Mouse (Mus musculus) erythroblast, embryonic 14.5 days (primary cell): ENCODE data around the gene Tbc1d9. TPM values are rescaled to one million over a fixed set of nuclear protein-coding genes. Genes with fewer than 3 reads are reported as not detected.

Experiments
- H3K27me3 ChIP-seq: 2 replicates; pipeline ENCODE4 v1.6.1; 2012; ENCODE audit warnings: inconsistent platforms; ENCODE audit not compliant: control insufficient read depth
- H3K36me3 ChIP-seq: 2 replicates; pipeline ENCODE4 v1.6.1; 2012; ENCODE audit warnings: mild to moderate bottlenecking, inconsistent platforms; ENCODE audit not compliant: control insufficient read depth
- H3K4me1 ChIP-seq: 2 replicates; pipeline ENCODE4 v1.6.1; 2012; ENCODE audit warnings: inconsistent platforms; ENCODE audit not compliant: control insufficient read depth
- H3K4me3 ChIP-seq: replicated peaks from 2 replicates; pipeline ENCODE3; 2012; ENCODE audit warnings: moderate library complexity, mild to moderate bottlenecking, inconsistent platforms
- H3K9me3 ChIP-seq: 2 replicates; pipeline ENCODE4 v1.6.1; 2012; ENCODE audit warnings: low read length, inconsistent platforms, mixed read lengths; ENCODE audit not compliant: control insufficient read depth
- GATA1 ChIP-seq: IDR thresholded peaks from 2 replicates; pipeline ENCODE4 v1.6.1; 2012; ENCODE audit warnings: low read length, inconsistent platforms, mixed read lengths
- TAL1 ChIP-seq: IDR thresholded peaks from 3 replicates; pipeline ENCODE4 v1.6.1; 2012; ENCODE audit warnings: low read length, inconsistent platforms, mixed read lengths
- polyA plus RNA-seq: library from polyadenylated mRNA; stranded (reverse); fragments of >175 nt; gene quantifications from 2 replicates; pipeline ENCODE4 v1.2.3, GENCODE M21; 2012

Tbc1d9 gene
- polyA plus RNA-seq, 1 experiment = not detected

DNA sequence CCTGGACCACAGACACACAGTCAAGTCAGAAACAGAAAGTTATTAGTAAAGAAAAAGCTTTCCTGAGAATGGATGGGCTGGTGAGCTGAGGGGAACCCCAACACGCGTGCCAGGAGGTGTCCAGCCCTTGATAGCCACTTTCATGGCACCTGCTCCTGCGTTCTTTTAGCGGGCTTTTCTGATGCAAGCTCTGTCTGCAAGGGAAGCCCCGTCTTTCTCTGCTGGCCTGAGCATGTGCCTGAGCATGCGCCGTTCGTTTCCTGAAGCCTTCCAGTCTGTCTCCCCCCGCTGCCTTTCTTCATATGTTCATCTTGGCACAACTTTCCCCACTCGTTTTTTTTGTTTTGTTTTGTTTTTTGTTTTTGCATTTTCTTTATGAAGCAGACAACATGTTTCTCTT, 10.5 kb downstream of the Tbc1d9 start:
- Histone ChIP-seq H3K27me3 (no peaks in the 10 kb centered on the region), H3K4me1 (no peaks in the 10 kb centered on the region), H3K9me3 (no peaks in the 10 kb centered on the region), H3K36me3 (no peaks in the 10 kb centered on the region), H3K4me3 (no peak overlapping the region)
- TF ChIP-seq GATA1 = no peak

DNA sequence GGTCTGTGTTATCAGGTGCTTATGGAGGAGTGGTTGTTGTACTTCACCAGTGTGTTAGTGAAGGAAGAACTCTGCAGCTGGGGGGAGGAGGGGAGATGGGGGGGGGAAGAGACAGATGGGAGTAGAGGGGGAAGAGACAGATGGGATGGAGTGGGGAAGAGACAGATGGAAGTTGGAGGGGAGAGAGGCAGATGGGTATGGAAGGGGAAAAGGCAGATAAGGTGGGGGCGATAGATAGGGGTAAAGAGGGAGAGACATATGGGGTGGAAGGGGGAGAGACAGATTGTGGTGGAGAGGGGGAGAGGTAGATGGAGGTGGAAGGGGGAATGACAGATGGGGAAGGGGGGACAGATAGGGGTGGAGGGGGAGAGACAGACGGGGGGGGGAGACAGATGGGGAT, 11.6 kb downstream of the Tbc1d9 start:
- no peaks in the 10 kb centered on the region for H3K36me3 ChIP-seq
- H3K9me3 ChIP-seq = no peaks in the 10 kb centered on the region
- no peaks in the 10 kb centered on the region for H3K27me3 ChIP-seq
- no peak overlapping the region for H3K4me3 ChIP-seq
- H3K4me1 ChIP-seq = no peaks in the 10 kb centered on the region
- no peak for TF ChIP-seq GATA1
- no peak for TF ChIP-seq TAL1

DNA sequence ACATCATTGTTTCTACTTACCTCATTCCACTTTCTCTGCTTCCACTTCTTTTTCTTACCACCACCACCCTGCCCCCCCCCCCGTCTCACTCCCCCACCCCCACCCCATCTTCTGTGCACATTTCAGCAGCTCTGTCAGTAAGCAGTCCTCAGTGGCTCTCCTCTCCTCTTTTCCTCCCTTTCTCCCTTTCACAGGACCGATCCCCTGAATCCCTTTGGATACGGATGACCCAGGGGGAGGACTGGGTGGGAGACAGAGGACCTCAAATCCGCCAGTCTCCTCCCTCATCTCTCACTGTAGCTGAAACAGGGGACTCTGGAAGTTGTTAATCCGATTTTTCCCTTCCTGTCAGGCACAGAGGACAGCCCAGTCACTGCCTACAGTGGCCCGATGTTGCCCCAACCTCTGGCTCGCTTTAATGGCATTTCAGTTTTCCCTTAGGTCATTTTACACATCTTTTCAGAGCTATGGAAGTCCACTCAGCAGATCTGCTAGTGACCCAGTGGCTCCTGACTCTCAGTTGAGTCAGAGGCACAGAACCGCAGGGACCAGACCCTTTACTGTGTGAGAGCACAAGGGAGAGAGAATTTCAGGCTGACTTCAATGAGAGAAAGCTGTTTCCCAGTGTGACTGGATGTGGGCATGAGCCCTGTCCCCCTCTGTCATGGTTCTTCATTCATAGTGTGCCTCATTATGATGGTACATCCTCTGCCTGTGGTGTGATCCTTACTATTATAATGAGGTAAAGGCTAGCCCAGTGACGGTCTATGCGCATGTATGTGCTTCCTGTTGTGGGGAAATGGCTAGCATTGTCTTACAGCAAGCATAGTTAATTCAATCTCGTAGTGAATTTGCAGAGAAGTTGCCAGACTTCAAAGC, 12.4 kb downstream of the Tbc1d9 start:
- Histone ChIP-seq H3K27me3 (no peaks in the 10 kb centered on the region), H3K4me3 (no peak overlapping the region), H3K4me1 (no peaks in the 10 kb centered on the region), H3K9me3 (no peaks in the 10 kb centered on the region), H3K36me3 (no peaks in the 10 kb centered on the region)
- no peak for TF ChIP-seq GATA1
- no peak for TF ChIP-seq TAL1

DNA sequence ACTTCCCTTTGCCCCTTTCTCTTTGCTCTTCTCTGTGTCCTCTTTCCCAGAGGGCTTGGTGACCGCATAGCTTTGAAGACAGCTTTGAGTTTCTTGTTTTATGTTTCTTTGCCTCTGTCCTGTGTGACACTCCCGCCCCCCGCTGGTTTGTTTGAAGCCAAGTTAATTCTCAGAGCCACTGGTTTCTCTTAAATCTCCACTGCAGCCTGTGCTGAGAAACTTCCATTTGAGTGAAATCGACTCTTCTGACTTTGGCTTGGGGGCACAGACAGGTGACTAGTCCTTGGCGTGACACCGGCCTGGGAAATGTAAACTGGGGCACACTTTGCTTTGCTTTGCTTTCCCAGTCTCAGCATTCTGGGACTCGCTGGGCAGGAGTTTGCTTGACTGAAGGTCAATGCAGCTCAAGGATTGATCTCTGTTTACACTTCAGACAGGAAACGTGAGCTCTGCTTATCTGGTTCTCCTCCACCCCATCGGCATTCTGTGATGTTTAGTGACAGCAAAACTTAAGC, 13.1 kb downstream of the Tbc1d9 start:
- no peaks in the 10 kb centered on the region for H3K9me3 ChIP-seq
- TF ChIP-seq GATA1 (no peak), TAL1 (no peak)
- no peaks in the 10 kb centered on the region for H3K4me1 ChIP-seq
- no peak overlapping the region for H3K4me3 ChIP-seq
- no peaks in the 10 kb centered on the region for H3K36me3 ChIP-seq
- no peaks in the 10 kb centered on the region for H3K27me3 ChIP-seq

DNA sequence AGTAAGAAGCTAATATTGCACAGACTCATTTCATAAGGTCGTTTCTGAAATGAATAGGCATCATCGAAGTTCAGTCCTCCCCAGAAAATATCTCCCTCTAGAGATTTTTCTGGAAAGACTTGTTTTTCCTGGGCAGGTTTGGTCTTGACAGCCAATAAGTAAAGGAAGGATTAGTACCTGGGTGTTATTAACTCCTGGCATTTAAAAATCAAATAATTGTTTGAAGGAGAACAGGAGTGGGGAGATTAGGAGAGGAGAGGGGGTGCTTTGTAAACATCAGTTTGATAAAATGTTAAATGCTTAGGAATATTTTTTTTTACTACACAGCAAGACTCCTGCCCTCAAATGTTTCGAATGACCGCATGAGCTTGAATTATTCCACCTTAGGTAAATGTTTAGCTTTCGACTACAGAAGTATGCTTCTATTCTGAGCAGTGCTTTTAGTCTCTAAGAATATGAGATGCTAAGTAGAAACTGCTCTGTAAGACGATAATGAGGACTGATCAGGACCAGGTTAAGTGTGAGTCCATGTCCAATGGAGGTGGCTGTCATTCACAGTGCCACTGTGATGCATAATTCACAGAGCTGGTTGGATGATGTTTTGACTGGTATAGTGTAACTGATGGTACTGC, 16.8 kb downstream of the Tbc1d9 start:
- H3K4me1 ChIP-seq = no peaks in the 10 kb centered on the region
- H3K27me3 ChIP-seq = no peaks in the 10 kb centered on the region
- H3K4me3 ChIP-seq = no peak overlapping the region
- no peaks in the 10 kb centered on the region for H3K36me3 ChIP-seq
- H3K9me3 ChIP-seq = no peaks in the 10 kb centered on the region
- TF ChIP-seq TAL1 (no peak), GATA1 (no peak)

DNA sequence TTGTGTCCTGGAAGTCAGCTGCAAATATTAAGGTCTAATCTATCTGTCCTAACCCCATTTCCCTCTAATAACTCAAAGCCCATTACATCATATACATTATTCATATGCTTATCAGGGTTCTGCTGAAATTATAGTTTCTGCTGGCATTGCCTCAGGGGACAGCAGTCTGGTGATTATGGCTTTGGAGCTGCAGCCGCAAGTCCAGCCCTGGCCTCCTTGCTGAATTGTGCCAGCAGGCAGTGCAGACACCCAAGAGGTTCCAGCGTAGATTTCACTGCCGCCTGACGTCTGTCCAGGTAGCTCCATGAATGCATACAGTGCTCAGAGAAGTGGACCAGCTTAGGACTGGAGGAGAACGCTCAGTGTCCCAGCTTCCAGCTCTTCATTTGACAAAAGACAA, 17.6 kb downstream of the Tbc1d9 start:
- no peak for TF ChIP-seq GATA1
- no peak for TF ChIP-seq TAL1
- Histone ChIP-seq H3K4me3 (no peak overlapping the region), H3K4me1 (no peaks in the 10 kb centered on the region), H3K9me3 (no peaks in the 10 kb centered on the region), H3K27me3 (no peaks in the 10 kb centered on the region), H3K36me3 (no peaks in the 10 kb centered on the region)

DNA sequence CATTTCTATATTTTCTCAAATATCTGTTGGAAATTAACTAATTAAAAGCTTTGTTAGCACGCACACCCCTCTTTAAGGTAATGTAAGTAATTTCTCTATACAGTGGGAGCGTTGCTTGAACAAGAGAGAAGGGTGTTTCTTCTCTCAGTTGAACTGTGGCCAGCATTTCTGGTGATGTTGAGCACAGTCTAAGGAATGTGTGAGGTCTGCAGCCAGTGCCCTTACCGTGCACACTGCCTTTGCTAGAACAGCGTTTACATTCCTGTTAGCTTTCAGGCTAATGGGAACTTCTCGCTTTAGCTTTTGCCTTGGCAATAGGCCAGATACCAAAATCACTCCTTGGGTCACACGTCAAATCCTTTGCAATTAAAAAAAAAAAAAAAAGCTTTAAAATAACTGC, 21.2 kb downstream of the Tbc1d9 start:
- TF ChIP-seq TAL1 = no peak
- TF ChIP-seq GATA1 = no peak
- H3K4me3 ChIP-seq = no peak overlapping the region
- no peaks in the 10 kb centered on the region for H3K9me3 ChIP-seq
- H3K36me3 ChIP-seq = no peaks in the 10 kb centered on the region
- no peaks in the 10 kb centered on the region for H3K4me1 ChIP-seq
- H3K27me3 ChIP-seq = no peaks in the 10 kb centered on the region

DNA sequence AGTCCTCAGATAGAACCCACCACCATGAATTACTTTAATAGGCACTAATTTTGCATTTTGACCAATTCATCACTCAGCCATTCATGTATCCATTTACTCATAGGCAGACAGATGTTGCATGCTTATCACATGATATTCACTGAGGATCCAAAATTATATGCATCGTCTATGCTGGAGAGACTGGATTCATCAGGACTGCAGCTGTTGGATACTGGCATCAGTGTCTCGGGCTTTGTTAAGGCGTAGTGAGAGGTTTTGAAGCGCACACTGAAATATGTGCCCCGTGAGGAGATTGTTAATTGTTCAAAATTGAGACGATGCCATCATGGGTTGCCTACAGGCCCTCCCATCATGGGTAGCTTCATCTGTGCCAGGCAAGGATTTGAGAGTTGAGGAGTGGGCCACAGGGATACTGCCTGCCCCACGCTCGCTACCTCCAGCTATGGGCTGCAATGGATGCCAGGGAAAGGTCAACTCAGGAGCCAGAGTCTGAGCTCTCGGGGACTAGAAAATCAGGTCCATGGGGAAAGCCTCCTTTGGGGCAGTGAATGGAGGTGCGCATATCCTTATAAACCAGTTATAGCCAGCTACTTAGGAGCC, 22.3 kb downstream of the Tbc1d9 start:
- H3K9me3 ChIP-seq = no peaks in the 10 kb centered on the region

DNA sequence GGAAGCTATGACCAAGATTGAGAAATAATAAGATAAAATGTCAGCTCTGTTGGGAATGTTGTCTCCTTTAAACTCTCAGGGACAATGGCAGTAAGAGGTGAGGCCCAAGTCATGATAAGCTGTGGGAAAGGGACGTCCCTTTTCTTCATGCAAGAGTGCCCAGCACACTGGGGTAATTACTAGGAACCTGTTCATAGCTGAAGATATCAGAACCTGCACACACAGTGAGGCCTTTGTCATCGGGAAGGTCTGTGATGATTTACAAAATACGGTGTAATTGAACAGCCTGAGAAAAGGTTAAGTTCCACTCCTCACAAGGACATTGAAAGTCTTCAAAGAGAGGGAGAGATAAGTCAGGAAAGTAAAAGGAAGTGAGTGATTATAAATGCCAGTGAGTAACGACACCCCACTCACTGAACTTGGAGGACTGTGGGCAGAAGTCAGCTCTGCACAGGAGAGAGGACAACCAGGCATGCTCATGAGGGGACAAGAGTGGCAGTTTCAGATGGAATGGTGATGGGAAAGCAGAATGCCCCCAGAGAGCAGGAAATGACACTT, 24.5 kb downstream of the Tbc1d9 start:
- TF ChIP-seq GATA1 (no peak), TAL1 (no peak)
- Histone ChIP-seq H3K4me3 (no peak overlapping the region), H3K36me3 (no peaks in the 10 kb centered on the region), H3K27me3 (no peaks in the 10 kb centered on the region; the same call in 1 of the 2 replicates), H3K4me1 (no peaks in the 10 kb centered on the region), H3K9me3 (no peaks in the 10 kb centered on the region)

More for the DNA sequence above, 22.3 kb downstream of the Tbc1d9 start:
- TF ChIP-seq GATA1 (no peak), TAL1 (no peak)
- H3K36me3 ChIP-seq = no peaks in the 10 kb centered on the region
- H3K4me1 ChIP-seq = no peaks in the 10 kb centered on the region
- H3K4me3 ChIP-seq = no peak overlapping the region
- no peaks in the 10 kb centered on the region for H3K27me3 ChIP-seq
